Mouse (Mus musculus) testis, postnatal 10 days (tissue): ENCODE measurements around the gene Hnrnpul2.
"Not testable (repeated sequence)": the region's sequence is repeated elsewhere in the genome, so short reads cannot be mapped to it uniquely, and the experiment has no call there.

Experiments used
- DNase-seq: peaks from one replicate; pipeline ENCODE4 v3.0.0; 2021; ENCODE audit warnings: low spot score

Hnrnpul2 gene

DNA sequence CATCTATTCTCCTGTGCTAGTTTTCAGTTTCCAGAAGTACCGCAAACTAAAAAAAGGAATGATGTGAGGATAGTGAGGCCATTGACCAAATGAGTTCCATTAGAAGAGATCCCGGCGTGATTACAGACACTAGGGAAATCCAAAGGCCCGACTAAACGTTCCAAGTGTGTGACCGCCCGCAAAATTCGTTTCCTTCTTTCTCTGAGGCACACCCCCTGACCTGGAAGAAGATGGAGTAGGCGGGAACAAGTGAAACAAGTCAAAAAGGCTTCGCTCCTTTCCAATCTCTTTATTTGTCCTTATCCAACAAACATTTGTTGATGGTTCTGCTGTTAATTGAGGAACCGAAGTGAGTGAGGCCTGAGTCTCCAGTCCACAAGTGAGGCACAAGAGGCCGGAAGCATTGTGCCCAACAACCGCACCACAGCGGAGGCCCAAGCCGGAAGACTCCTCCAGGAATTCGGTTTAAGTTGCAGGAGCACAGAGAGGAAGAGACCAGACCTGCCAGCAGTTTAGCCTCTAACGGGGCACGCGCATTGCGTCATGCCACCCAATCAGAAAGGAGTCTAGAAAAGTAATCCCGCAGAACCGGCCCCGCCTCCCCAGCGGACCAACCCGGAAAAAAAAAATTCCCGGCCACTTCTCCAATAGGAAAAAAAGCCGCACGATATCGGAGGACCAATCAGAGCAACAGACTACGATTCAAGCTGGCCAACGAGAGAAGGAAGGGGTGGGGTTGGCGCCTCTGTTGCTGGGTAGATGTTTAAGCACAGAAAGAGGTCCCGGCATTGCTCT lies 812 bp upstream of the Hnrnpul2 start, which contains the start of gene Ttc9c:
Gene Ttc9c, minus strand, starts transcription at position 533 of the 795 bp plus-strand sequence.
- DNase-seq: peak; percentile 96

DNA sequence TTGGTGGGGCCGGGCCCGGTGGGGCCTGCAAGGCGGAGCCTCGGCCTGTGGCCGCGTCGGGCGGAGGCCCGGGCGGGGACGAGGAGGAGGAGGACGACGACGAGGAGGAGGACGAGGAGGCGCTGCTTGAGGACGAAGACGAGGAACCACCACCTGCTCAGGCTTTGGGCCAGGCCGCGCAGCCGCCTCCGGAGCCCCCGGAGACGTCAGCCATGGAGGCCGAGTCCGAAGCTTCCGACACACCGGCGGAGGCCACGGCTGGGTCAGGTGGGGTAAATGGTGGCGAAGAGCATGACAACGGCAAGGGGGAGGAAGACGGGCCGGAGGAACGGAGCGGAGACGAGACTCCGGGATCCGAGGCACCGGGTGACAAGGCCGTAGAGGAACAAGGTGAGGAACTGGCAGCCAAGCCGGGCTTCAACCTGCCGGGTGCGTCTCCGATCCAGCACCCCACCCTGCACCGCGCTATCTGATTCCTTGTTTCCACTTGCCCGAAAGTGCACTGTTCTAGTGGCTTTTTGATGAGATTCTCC lies 680 bp downstream of the Hnrnpul2 start:
- peak; percentile 66 for DNase-seq

- no peak for DNase-seq
Observed at GRCm38 (mm10) chr19:8821146-8821545, 1.3 kb downstream of the Hnrnpul2 start.

GRCm38 (mm10) chr19:8822696-8823095 lies 2.9 kb downstream of the Hnrnpul2 start:
- no peak for DNase-seq

- no peak for DNase-seq
Observed at GRCm38 (mm10) chr19:8829660-8830059, 9.8 kb downstream of the Hnrnpul2 start, which contains the start of gene AC129217.1. TSS of gene AC129217.1 (plus strand) at chr19:8829773.

GRCm38 (mm10) chr19:8830664-8831063 lies 10.9 kb downstream of the Hnrnpul2 start:
- no peak for DNase-seq

DNA sequence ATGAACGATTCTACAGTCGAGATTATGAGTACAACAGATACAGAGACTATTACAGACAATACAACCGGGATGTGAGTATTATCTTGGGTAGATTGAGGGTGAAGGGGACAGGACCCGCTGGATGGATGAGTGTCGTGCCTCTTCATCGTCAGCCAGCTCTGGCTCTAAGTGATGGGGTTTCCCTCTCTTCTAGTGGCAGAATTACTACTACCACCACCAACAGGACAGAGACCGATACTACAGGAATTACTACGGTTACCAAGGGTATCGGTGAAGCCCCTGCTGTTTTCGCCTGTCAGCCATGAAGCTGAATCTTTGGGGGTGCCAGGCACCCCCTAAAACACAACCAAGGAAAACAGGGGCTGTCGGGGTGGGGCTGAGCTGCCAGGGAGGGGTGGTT lies 11.5 kb downstream of the Hnrnpul2 start:
- DNase-seq: no peak

- no peak for DNase-seq
Observed at GRCm38 (mm10) chr19:8832971-8833370, 13.2 kb downstream of the Hnrnpul2 start.

DNA sequence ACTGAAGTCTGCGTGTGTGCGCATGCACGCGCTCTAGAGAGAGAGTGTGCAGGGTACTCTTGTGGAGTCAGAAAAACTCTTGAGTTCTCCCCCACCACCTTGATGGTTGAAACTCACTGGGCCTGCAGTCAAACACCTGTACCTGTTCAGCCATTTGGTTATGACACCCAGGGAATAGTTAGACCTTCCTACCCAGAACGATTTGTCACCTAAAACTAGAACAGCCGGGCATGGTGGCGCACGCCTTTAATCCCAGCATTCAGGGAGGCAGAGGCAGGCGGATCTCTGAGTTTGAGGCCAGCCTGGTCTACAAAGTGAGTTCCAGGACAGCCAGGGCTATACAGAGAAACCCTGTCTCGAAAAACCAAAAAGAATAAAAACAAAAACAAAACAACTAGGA lies 16.5 kb downstream of the Hnrnpul2 start:
- DNase-seq: not testable (repeated sequence)

- DNase-seq: peak; percentile 88
Observed at GRCm38 (mm10) chr19:8837251-8837791, 17.5 kb downstream of the Hnrnpul2 start, which contains the start of gene Bscl2. TSS of gene Bscl2 (plus strand) at chr19:8837467.

GRCm38 (mm10) chr19:8838041-8838730 lies 18.4 kb downstream of the Hnrnpul2 start:
- DNase-seq: peak; percentile 77

GRCm38 (mm10) chr19:8839103-8839907 lies 19.5 kb downstream of the Hnrnpul2 start, which contains the start of gene Gng3:
TSS of gene Gng3 (minus strand) at chr19:8839194.
- no peak for DNase-seq

DNA sequence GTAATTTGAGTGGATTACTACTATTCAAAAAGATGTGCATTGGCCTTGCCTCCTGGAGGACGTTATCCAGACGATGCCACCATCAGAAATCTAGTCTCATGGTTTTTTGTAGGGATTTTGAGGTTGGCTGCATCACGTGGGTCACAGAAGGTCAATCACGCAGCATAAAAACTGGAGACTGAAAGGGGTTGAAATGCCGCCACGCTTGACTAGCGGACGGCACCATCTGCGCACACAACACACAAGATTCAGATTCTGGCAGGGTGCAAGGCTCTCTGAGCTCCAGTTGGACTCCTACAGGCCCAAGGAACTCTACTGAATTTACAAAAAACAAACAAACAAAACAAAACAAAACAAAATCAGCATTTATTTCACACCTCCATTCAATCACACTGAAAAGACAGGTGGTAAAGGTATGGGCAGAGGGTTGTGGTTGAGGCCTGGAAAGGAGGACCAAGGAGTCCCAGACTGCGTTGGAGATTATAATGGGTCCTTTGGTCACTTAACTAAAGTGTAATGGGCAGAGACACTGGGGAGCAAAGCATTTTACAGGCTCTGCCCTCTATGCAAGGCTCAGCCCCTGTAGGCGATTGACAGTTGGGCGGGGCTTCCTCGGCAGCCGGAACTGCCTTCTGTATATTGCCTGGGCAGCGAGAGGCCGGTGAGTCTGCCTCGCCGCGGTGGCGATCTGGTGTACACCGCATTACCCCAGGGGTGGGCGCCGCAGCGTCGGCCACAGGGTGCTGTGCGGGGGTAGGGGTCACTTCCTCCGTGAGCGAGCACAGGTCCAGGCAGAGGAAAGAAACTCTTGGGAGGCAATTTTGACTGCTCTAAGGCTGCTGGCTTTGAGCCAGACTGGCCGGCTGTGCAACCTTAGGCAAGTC lies 20.3 kb downstream of the Hnrnpul2 start:
- peak; percentile 78 for DNase-seq

DNA sequence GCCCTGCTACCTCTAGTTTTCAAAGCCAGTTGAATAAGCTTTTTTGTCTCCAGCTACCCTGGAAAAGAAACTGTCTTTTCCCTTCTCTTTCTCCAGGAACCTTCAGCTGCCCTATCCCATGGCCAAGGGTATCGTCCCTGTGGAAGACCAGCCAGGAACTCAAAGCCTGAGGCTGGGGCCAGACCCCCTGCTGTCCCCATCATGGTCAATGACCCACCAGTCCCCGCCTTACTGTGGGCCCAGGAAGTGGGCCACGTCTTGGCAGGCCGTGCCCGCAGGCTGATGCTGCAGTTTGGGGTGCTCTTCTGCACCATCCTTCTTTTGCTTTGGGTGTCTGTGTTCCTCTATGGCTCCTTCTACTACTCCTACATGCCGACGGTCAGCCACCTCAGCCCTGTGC lies 21.2 kb downstream of the Hnrnpul2 start:
- no peak for DNase-seq

DNA sequence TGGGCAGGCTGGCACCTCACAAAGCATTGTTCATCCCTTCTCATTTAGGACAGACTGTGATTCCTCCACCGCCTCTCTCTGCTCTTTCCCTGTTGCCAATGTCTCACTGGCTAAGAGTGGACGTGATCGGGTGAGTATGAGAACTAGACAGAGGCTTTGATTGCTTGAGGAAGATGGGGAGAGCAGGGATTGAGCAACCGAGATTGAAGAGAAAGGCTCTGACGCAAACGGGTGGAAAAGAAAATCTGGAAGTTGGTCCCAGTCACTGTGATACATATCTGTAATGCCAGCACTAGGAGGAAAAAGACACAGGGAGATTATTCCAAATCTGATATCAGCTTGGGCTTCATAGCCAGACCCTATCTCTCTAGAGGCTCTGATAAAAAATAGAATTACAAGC lies 23.2 kb downstream of the Hnrnpul2 start:
- DNase-seq: no peak

GRCm38 (mm10) chr19:8844371-8845129 lies 24.7 kb downstream of the Hnrnpul2 start:
- DNase-seq: peak; percentile 93

- DNase-seq: no peak
Observed at GRCm38 (mm10) chr19:8848356-8848755, 28.5 kb downstream of the Hnrnpul2 start.

- DNase-seq: no peak
Observed at GRCm38 (mm10) chr19:8850402-8850901, 30.6 kb downstream of the Hnrnpul2 start, which contains the start of gene Lrrn4cl. TSS of gene Lrrn4cl (plus strand) at chr19:8850768.

GRCm38 (mm10) chr19:8851639-8852038 lies 31.8 kb downstream of the Hnrnpul2 start:
- no peak for DNase-seq
